Mouse (Mus musculus): ENCODE measurements at regions not wholly inside any gene's neighbourhood (a gene's known extent, or its start where the extent isn't known, plus 50 kb on each side); places are given as distances from the start of the nearest gene placed in this dataset.
"Not testable (repeated sequence)": the region's sequence is repeated elsewhere in the genome, so short reads cannot be mapped to it uniquely, and the experiment has no call there.

- DNase-seq: no peak
Measured at GRCm38 (mm10) chr9:17742308-17742707, 549.6 kb upstream of the Chordc1 start.

GRCm38 (mm10) chr9:17745238-17745637, 546.7 kb upstream of the Chordc1 start:
- DNase-seq: peak; percentile 30

GRCm38 (mm10) chr9:17745684-17746083, 546.2 kb upstream of the Chordc1 start:
- DNase-seq: peak; percentile 21

GRCm38 (mm10) chr9:17791835-17792234, 500.1 kb upstream of the Chordc1 start:
- not testable (repeated sequence) for DNase-seq

- peak; percentile 63 for DNase-seq
Measured at GRCm38 (mm10) chr9:17816730-17817403, 475.1 kb upstream of the Chordc1 start.

- DNase-seq: no peak
Measured at GRCm38 (mm10) chr9:17817404-17817736, 474.6 kb upstream of the Chordc1 start.

GRCm38 (mm10) chr9:17865528-17865927, 426.4 kb upstream of the Chordc1 start:
- DNase-seq: no peak

GRCm38 (mm10) chr9:17874795-17875194, 417.1 kb upstream of the Chordc1 start:
- DNase-seq: no peak

Measured in embryo, embryonic 11 days (tissue).